Mouse (Mus musculus) erythroblast, embryonic 14.5 days (primary cell): ENCODE data around the gene Dnajc22. TPM values are rescaled to one million over a fixed set of nuclear protein-coding genes. Genes with fewer than 3 reads are reported as not detected.
"Not testable (repeated sequence)": the region's sequence is repeated elsewhere in the genome, so short reads cannot be mapped to it uniquely, and the experiment has no call there.

Source experiments
- H3K27me3 ChIP-seq: 2 replicates; pipeline ENCODE4 v1.6.1; 2012; ENCODE audit warnings: inconsistent platforms; ENCODE audit not compliant: control insufficient read depth
- H3K36me3 ChIP-seq: 2 replicates; pipeline ENCODE4 v1.6.1; 2012; ENCODE audit warnings: mild to moderate bottlenecking, inconsistent platforms; ENCODE audit not compliant: control insufficient read depth
- H3K4me1 ChIP-seq: 2 replicates; pipeline ENCODE4 v1.6.1; 2012; ENCODE audit warnings: inconsistent platforms; ENCODE audit not compliant: control insufficient read depth
- H3K4me3 ChIP-seq: replicated peaks from 2 replicates; pipeline ENCODE3; 2012; ENCODE audit warnings: moderate library complexity, mild to moderate bottlenecking, inconsistent platforms
- H3K9me3 ChIP-seq: 2 replicates; pipeline ENCODE4 v1.6.1; 2012; ENCODE audit warnings: low read length, inconsistent platforms, mixed read lengths; ENCODE audit not compliant: control insufficient read depth
- GATA1 ChIP-seq: IDR thresholded peaks from 2 replicates; pipeline ENCODE4 v1.6.1; 2012; ENCODE audit warnings: low read length, inconsistent platforms, mixed read lengths
- TAL1 ChIP-seq: IDR thresholded peaks from 3 replicates; pipeline ENCODE4 v1.6.1; 2012; ENCODE audit warnings: low read length, inconsistent platforms, mixed read lengths
- polyA plus RNA-seq: library from polyadenylated mRNA; stranded (reverse); fragments of >175 nt; gene quantifications from 2 replicates; pipeline ENCODE4 v1.2.3, GENCODE M21; 2012

Dnajc22 gene
- polyA plus RNA-seq = 0.02 TPM in 1 of 2 replicates, not detected in the other

- TF ChIP-seq TAL1 (no peak), GATA1 (no peak)
- Histone ChIP-seq H3K9me3 (peaks cover 19% of the 10 kb centered on the region; the same call in 1 of the 2 replicates), H3K4me3 (no peak within 1 kb of the TSS), H3K27me3 (peaks cover 99% of the 10 kb centered on the region), H3K4me1 (peaks cover 10% of the 10 kb centered on the region), H3K36me3 (no peaks in the 10 kb centered on the region)
These were observed at the start of gene Dnajc22 for GRCm38 (mm10) chr15:99092870-99093269. TSS of gene Dnajc22 (plus strand) at chr15:99093170.

- no peak for TF ChIP-seq GATA1
- no peak for TF ChIP-seq TAL1
- no peaks in the 10 kb centered on the region for H3K9me3 ChIP-seq
- H3K27me3 ChIP-seq = peaks cover 18% of the 10 kb centered on the region
- peaks cover 8% of the 10 kb centered on the region for H3K4me1 ChIP-seq
- no peak overlapping the region for H3K4me3 ChIP-seq
- peaks cover 3% of the 10 kb centered on the region for H3K36me3 ChIP-seq
These were observed 48.1 kb upstream of the Dnajc22 start for GRCm38 (mm10) chr15:99044854-99045253.

- not testable (repeated sequence) for H3K9me3 ChIP-seq, H3K36me3 ChIP-seq, H3K4me1 ChIP-seq, H3K4me3 ChIP-seq
- peaks cover 27% of the 10 kb centered on the region for H3K27me3 ChIP-seq
These were observed 47.2 kb upstream of the Dnajc22 start for GRCm38 (mm10) chr15:99045734-99046133.

- no peak overlapping the region for H3K4me3 ChIP-seq
- TF ChIP-seq GATA1 (no peak), TAL1 (no peak)
- H3K4me1 ChIP-seq = no peaks in the 10 kb centered on the region
- H3K36me3 ChIP-seq = no peaks in the 10 kb centered on the region
- peaks cover 56% of the 10 kb centered on the region for H3K27me3 ChIP-seq
- no peaks in the 10 kb centered on the region for H3K9me3 ChIP-seq
These were observed 43.3 kb upstream of the Dnajc22 start for GRCm38 (mm10) chr15:99049473-99050253.

- Histone ChIP-seq H3K4me3 (no peak overlapping the region), H3K9me3 (peaks cover 7% of the 10 kb centered on the region; the same call in 1 of the 2 replicates), H3K4me1 (peaks cover 15% of the 10 kb centered on the region), H3K27me3 (peaks cover 82% of the 10 kb centered on the region), H3K36me3 (no peaks in the 10 kb centered on the region)
- TF ChIP-seq GATA1 (no peak), TAL1 (no peak)
These were observed 39.6 kb upstream of the Dnajc22 start for GRCm38 (mm10) chr15:99053373-99053772.

- peaks cover 97% of the 10 kb centered on the region for H3K27me3 ChIP-seq
- H3K9me3 ChIP-seq = peaks cover 7% of the 10 kb centered on the region; the same call in 1 of the 2 replicates
- no peak within 1 kb of the TSS for H3K4me3 ChIP-seq
- peaks cover 15% of the 10 kb centered on the region for H3K4me1 ChIP-seq
- no peak for TF ChIP-seq TAL1
- TF ChIP-seq GATA1 = no peak
- no peaks in the 10 kb centered on the region for H3K36me3 ChIP-seq
These were observed 37.9 kb upstream of the Dnajc22 start, which contains the start of gene Prph for GRCm38 (mm10) chr15:99055040-99055439. TSS of gene Prph (plus strand) at chr15:99055174.

GRCm38 (mm10) chr15:99055511-99055961, 37.4 kb upstream of the Dnajc22 start:
- Histone ChIP-seq H3K4me1 (peaks cover 15% of the 10 kb centered on the region), H3K36me3 (no peaks in the 10 kb centered on the region), H3K9me3 (peaks cover 7% of the 10 kb centered on the region; the same call in 1 of the 2 replicates), H3K27me3 (peaks cover 95% of the 10 kb centered on the region), H3K4me3 (no peak overlapping the region)
- TF ChIP-seq GATA1 (no peak), TAL1 (no peak)

GRCm38 (mm10) chr15:99056332-99056731, 36.6 kb upstream of the Dnajc22 start:
- Histone ChIP-seq H3K4me1 (peaks cover 15% of the 10 kb centered on the region), H3K4me3 (no peak overlapping the region), H3K27me3 (peaks cover 96% of the 10 kb centered on the region), H3K36me3 (no peaks in the 10 kb centered on the region), H3K9me3 (peaks cover 7% of the 10 kb centered on the region; the same call in 1 of the 2 replicates)
- TF ChIP-seq TAL1 (no peak), GATA1 (no peak)

GRCm38 (mm10) chr15:99065557-99066165, 27.3 kb upstream of the Dnajc22 start:
- H3K36me3 ChIP-seq = no peaks in the 10 kb centered on the region
- H3K27me3 ChIP-seq = peaks cover 71% of the 10 kb centered on the region
- TF ChIP-seq TAL1 = no peak
- TF ChIP-seq GATA1 = no peak
- no peaks in the 10 kb centered on the region for H3K4me1 ChIP-seq
- no peak overlapping the region for H3K4me3 ChIP-seq
- H3K9me3 ChIP-seq = no peaks in the 10 kb centered on the region
